Mouse (Mus musculus) embryonic facial prominence, embryonic 14.5 days (tissue): ENCODE data around the gene Tcap. TPM values are rescaled to one million over a fixed set of nuclear protein-coding genes. Genes with fewer than 3 reads are reported as not detected.
A peak's percentile ranks its signal among the peaks of the same experiment; 100 is the strongest.

ENCODE experiments used
- ATAC-seq: fragments of 200-750 bp; cut with Nextera tagmentation; 2 replicates; pipeline ENCODE4 v1.8.0; 2017; ENCODE audit warnings: low read depth, moderate number of reproducible peaks, moderate TSS enrichment
- DNase-seq: peaks from one replicate; pipeline ENCODE4 v3.0.0-alpha.2; 2015; ENCODE audit warnings: low spot score
- H3K27ac ChIP-seq: fragments of 300-500 bp; sonication (generic); replicated peaks from 2 replicates; pipeline ENCODE4 v1.5.1; 2014; ENCODE audit warnings: low read depth, mild to moderate bottlenecking, low read length, moderate library complexity
- H3K27me3 ChIP-seq: fragments of 300-500 bp; sonication (generic); replicated peaks from 2 replicates; pipeline ENCODE4 v1.6.1; 2014; ENCODE audit warnings: low read length; ENCODE audit not compliant: control insufficient read depth, insufficient read depth
- H3K36me3 ChIP-seq: fragments of 300-500 bp; sonication (generic); 2 replicates; pipeline ENCODE4 v1.6.1; 2014; ENCODE audit warnings: low read length, mixed read lengths; ENCODE audit not compliant: control insufficient read depth, insufficient read depth
- H3K4me1 ChIP-seq: fragments of 300-500 bp; sonication (generic); 2 replicates; pipeline ENCODE4 v1.6.1; 2014; ENCODE audit warnings: antibody characterized with exemption, low read length; ENCODE audit not compliant: control insufficient read depth, insufficient read depth
- H3K4me2 ChIP-seq: fragments of 300-500 bp; sonication (generic); 2 replicates; pipeline ENCODE4 v1.6.1; 2014; ENCODE audit warnings: low read depth, mild to moderate bottlenecking, low read length, moderate library complexity, mixed read lengths
- H3K4me3 ChIP-seq: fragments of 300-500 bp; sonication (generic); 2 replicates; pipeline ENCODE4 v1.5.1; 2014; ENCODE audit warnings: low read depth, mild to moderate bottlenecking, low read length
- H3K9ac ChIP-seq: fragments of 300-500 bp; sonication (generic); 2 replicates; pipeline ENCODE4 v1.6.1; 2014; ENCODE audit warnings: low read depth, mild to moderate bottlenecking, low read length, moderate library complexity, mixed read lengths
- H3K9me3 ChIP-seq: fragments of 300-500 bp; sonication (generic); 2 replicates; pipeline ENCODE4 v1.6.1; 2016; ENCODE audit warnings: low read length; ENCODE audit not compliant: control insufficient read depth
- WGBS: fragments of 180-500 bp; shearing (Covaris S2); extraction: QIAGEN DNeasy Blood & Tissue Kit; methylation state at CpG from one replicate; pipeline ENCODE4 v1.1.7; 2014; 5-methylcytosine and 5-hydroxymethylcytosine counted together
- polyA plus RNA-seq: library from polyadenylated mRNA; unstranded; fragments of >200 nt; fragmentation: Nextera tagmentation; extraction: Ambion mirVana; gene quantifications from 2 replicates; pipeline ENCODE4 v1.2.1, GENCODE M21; 2014

Gene Tcap
- polyA plus RNA-seq, 1 experiment from 2014 or later = 27.7 TPM

DNA sequence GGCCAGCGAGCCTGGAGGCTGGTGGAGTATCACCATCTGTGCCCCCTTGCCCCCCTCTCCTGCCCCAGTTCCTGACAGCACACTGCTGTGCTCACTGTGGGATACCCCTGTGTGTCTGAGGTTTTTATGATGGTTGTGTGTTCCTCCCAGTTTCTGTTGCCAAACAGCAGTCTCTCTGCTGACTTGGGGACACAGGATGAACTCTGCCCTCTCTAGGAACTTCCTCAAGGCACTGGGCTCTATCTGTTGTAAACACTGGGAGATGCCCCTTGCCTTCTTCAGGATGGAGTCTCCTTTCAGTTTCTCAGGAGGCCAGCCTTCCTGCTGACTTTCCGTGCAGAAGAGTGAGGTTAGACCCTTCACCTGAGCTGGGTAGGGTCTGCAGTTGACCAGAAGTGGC is 30.6 kb downstream of the Tcap start:
- H3K27me3 ChIP-seq = no peaks in the 10 kb centered on the region
- 13% methylated on average over 1 of the region's 2 CpGs for WGBS
- peak overlapping the region; percentile 95 for H3K4me3 ChIP-seq
- peak overlapping the region; percentile 92 for H3K9ac ChIP-seq
- no peak overlapping the region for H3K27ac ChIP-seq
- DNase-seq = no peak
- H3K4me1 ChIP-seq = peaks cover 19% of the 10 kb centered on the region
- peak overlapping the region; percentile 73 for H3K4me2 ChIP-seq
- no peaks in the 10 kb centered on the region for H3K9me3 ChIP-seq
- H3K36me3 ChIP-seq = peaks cover 8% of the 10 kb centered on the region; the same call in 1 of the 2 replicates
- ATAC-seq = no peak

DNA sequence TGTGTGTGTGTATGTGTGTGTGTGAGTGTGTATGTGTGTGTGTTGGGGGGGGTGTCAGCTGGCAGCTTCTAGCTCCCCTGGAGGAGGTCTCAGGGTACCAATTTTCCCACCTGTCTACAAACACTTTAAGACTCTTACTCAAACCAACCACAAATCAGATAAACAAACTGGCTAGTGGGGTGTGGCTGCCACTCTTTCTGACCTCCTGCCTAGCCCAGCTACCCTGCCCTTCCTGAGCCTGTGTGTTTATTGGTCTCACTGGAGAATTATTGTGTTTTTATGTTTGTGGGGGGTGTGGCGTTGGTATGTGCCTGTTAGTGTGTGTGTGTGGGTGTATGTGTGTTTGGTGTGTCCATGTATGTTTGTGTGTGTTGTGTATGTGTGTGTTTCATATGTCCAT is 33.5 kb downstream of the Tcap start:
- H3K27ac ChIP-seq = no peak overlapping the region
- ATAC-seq = no peak

DNA sequence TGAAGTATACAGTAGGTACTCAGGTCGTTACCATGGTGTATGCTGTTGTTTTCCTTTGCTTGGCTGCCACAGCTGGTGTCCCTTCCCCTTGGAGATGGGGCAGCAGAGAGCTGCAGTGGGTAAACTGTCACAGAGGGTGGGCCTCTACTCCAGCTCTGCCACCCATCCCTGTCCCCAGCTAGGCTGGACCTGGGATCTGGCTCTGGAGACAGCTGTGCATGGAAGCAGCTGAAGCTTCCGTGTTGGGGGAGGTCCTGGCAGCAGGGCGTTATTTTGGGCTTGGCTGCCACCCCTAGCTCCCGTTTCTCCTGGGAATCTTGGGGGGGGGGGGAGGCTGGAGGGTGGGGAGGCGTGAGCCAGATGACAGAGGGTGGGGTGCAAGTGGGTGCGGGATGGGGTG is 34.7 kb downstream of the Tcap start:
- Histone ChIP-seq H3K4me2 (no peak overlapping the region), H3K27ac (no peak overlapping the region; the same call in 1 of the 2 replicates), H3K4me3 (no peak overlapping the region), H3K9me3 (no peaks in the 10 kb centered on the region), H3K27me3 (no peaks in the 10 kb centered on the region), H3K36me3 (peaks cover 46% of the 10 kb centered on the region), H3K4me1 (peaks cover 10% of the 10 kb centered on the region), H3K9ac (no peak overlapping the region)
- 0 out of 2 replicates have a peak, but pooled peaks have one; percentile 31 for ATAC-seq
- 63% methylated on average over 3 of the region's 6 CpGs for WGBS
- DNase-seq = peak; percentile 30

More for the DNA sequence above, 33.5 kb downstream of the Tcap start:
- no peak overlapping the region for H3K4me3 ChIP-seq
- 71% methylated on average over 1 of the region's 1 CpGs for WGBS
- H3K9me3 ChIP-seq = no peaks in the 10 kb centered on the region
- DNase-seq = no peak
- peaks cover 34% of the 10 kb centered on the region for H3K36me3 ChIP-seq
- H3K27me3 ChIP-seq = no peaks in the 10 kb centered on the region
- peaks cover 10% of the 10 kb centered on the region for H3K4me1 ChIP-seq
- H3K4me2 ChIP-seq = no peak overlapping the region
- no peak overlapping the region for H3K9ac ChIP-seq

DNA sequence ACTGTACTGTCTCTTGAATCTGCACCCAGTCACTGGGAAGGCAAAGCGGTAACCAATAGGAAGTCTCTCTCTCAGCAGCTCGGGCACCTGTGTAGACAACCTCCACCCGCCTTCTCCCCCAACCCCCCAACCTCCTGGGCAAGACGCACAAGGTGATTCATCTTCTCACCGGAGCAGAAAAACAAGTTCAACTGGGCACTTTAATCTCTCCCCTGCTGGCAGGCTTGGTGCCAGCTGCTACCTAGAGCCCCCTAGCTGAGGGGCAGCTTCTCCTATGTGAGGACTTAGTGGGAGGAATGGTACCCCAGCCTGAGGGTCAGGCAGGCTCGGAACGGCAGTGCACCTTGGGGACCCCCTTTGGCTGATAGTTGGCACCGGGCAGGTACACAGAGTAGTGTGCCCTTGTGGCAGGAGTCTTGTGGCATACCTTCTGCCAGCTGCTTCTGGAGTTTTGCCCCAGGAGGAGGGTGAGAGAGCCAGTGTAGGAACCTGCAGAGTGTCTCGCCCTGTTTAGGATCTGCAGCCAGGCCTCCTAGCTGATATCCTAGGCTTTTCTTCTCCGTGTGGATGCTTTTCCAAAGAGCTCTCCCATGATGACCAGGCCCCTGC is 35.4 kb downstream of the Tcap start:
- ATAC-seq (peak; percentile 48; the same call in 1 of the 2 replicates), DNase-seq (peak; percentile 78)
- no peak overlapping the region; the same call in 1 of the 2 replicates for H3K27ac ChIP-seq
- peaks cover 4% of the 10 kb centered on the region for H3K4me1 ChIP-seq
- H3K9ac ChIP-seq = no peak overlapping the region
- H3K9me3 ChIP-seq = no peaks in the 10 kb centered on the region
- no peak overlapping the region for H3K4me3 ChIP-seq
- H3K4me2 ChIP-seq = no peak overlapping the region
- peaks cover 53% of the 10 kb centered on the region for H3K36me3 ChIP-seq
- 77% methylated on average over 10 of the region's 10 CpGs for WGBS
- no peaks in the 10 kb centered on the region for H3K27me3 ChIP-seq

DNA sequence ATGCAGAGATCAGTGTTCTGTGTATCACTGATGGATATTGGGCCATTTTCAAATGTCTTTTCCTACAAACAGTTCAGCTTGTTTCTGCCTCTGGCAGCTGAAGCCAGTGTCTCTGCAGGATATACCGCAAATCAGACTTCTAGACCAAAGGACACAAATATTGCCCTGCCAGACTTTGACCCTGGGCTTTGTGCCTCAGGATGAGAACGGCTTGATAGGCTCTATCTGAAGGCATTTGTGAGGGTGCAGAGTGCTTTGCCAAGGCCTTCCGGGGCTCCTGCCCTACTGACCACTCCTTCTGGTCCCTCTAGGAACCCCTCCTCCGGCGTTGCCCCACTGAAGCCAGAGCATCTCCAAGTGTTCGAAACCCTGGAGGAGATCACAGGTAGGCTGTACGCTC is 43.0 kb downstream of the Tcap start:
- DNase-seq (no peak), ATAC-seq (no peak)
- Histone ChIP-seq H3K27me3 (no peaks in the 10 kb centered on the region), H3K9ac (no peak overlapping the region), H3K4me3 (no peak overlapping the region), H3K4me1 (no peaks in the 10 kb centered on the region), H3K4me2 (no peak overlapping the region), H3K36me3 (peaks cover 96% of the 10 kb centered on the region), H3K9me3 (no peaks in the 10 kb centered on the region), H3K27ac (no peak overlapping the region)
- WGBS = 95% methylated on average over 7 of the region's 7 CpGs

DNA sequence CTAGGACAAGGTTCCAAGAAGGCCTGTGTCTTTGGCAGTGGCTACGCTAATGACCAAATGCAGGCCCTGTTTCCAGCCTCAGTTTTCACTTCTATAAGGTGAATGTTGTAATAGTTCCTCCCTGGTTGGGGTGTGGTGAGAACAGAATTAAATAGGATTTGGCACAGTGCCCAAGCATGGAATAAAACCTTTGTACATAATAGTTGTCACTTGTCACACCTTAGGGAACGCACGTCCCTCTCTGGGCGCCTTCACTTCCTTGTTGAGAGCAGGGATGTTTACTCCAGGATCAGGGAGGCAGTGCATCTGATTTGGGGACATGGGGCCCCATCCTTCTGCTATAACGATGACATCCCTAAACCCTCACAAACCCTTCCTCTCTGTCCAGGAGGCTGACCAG is 44.8 kb downstream of the Tcap start:
- Histone ChIP-seq H3K9me3 (no peaks in the 10 kb centered on the region), H3K4me2 (no peak overlapping the region), H3K9ac (no peak overlapping the region), H3K27ac (no peak overlapping the region), H3K27me3 (no peaks in the 10 kb centered on the region), H3K4me3 (no peak overlapping the region), H3K36me3 (peaks cover 94% of the 10 kb centered on the region), H3K4me1 (no peaks in the 10 kb centered on the region)
- 79% methylated on average over 5 of the region's 5 CpGs for WGBS
- ATAC-seq (peak; percentile 39; the same call in 1 of the 2 replicates), DNase-seq (peak; percentile 75)

DNA sequence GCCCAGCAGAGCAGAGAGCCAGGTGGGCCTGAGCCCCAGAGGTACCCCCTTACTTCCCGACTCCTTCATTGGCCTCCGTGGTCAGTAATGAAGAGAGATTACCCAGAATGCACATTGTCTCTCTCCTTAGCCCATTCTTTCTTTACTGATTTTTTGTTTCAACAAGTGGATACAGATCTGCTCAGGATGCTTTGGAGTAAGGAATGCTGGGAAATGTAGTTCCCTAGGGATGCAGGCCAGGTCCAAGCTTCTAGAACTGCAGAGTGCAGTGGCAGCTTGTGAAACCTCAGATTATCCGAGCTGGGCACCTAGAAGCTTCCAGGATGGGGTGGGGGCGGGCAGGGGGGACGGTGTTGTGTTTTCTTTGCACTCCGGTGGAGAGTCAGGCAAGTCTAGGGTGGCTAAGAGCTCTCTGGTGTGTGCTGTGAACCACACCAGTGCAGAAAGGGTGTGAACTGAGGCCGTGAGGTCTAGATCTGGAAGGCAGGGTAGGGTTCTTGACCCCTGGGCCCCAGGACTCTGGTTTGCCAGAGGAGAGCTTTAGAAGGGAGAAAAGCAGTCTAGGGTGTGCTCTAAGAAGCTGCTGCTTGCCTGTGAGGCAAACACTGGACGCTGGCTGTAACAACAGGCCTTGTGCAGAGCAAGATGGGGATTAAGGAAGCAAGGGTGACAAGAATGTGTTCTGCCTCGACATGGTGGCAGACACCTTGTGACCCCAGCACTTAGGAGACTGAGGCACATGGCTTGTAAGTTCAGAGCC is 48.3 kb downstream of the Tcap start:
- H3K9me3 ChIP-seq = no peaks in the 10 kb centered on the region
- DNase-seq (no peak), ATAC-seq (no peak)
- no peak overlapping the region for H3K4me3 ChIP-seq
- H3K9ac ChIP-seq = no peak overlapping the region
- 79% methylated on average over 9 of the region's 9 CpGs for WGBS
- no peak overlapping the region for H3K27ac ChIP-seq
- H3K4me1 ChIP-seq = no peaks in the 10 kb centered on the region
- no peaks in the 10 kb centered on the region for H3K27me3 ChIP-seq
- no peak overlapping the region for H3K4me2 ChIP-seq
- peaks cover 97% of the 10 kb centered on the region for H3K36me3 ChIP-seq
